Mouse (Mus musculus) adrenal gland, adult (tissue): ENCODE measurements around the gene Gm9918.
"Not testable (repeated sequence)": the region's sequence is repeated elsewhere in the genome, so short reads cannot be mapped to it uniquely, and the experiment has no call there.

Experiments
- DNase-seq, 2 experiments: peaks; one replicate each; pipeline ENCODE4 v3.0.0; 2022 to 2023; ENCODE audit warnings: low spot score in 1 of 2; ENCODE audit not compliant: inconsistent age in 2 of 2

Gm9918 gene

DNA sequence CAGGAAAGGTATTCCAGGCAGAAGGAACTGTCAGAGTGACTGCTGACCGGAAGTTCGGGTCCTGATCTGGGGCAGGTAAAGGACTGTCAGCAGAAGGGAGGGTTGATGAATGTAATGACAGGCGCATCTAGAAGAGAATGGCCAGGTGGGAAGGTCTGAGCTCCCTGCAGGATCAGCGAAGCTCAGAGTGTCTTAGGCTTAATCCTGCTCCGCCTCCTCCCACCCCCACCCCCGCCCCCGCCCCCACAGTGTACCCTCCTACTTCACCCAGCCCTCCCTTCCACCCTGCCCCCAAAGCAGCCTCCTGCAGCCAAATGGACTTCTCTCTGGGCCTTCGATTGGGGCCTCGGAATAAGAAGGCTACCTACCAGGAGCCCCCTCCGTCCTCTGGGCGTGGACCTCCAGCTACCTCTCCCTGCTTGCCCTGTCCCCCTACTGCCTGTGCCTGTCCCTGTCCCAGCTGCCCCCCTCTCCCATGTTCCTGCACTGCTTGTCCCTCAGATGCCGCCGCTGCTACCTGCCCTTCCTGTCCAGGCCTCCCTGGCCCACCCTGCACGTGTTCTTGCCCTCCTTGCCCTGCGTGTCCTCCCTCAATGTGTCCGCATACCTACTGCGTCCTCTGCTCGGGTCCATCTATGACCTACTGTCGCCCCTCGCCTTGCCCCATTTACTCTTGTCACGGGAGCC lies at the start of gene Gm9918:
TSS of gene Gm9918 (plus strand) at position 290 of the 687 bp plus-strand sequence.
- DNase-seq, result no peak

GRCm38 (mm10) chr15:102222386-102222785 lies 48.0 kb upstream of the Gm9918 start:
- DNase-seq, result no peak

DNA sequence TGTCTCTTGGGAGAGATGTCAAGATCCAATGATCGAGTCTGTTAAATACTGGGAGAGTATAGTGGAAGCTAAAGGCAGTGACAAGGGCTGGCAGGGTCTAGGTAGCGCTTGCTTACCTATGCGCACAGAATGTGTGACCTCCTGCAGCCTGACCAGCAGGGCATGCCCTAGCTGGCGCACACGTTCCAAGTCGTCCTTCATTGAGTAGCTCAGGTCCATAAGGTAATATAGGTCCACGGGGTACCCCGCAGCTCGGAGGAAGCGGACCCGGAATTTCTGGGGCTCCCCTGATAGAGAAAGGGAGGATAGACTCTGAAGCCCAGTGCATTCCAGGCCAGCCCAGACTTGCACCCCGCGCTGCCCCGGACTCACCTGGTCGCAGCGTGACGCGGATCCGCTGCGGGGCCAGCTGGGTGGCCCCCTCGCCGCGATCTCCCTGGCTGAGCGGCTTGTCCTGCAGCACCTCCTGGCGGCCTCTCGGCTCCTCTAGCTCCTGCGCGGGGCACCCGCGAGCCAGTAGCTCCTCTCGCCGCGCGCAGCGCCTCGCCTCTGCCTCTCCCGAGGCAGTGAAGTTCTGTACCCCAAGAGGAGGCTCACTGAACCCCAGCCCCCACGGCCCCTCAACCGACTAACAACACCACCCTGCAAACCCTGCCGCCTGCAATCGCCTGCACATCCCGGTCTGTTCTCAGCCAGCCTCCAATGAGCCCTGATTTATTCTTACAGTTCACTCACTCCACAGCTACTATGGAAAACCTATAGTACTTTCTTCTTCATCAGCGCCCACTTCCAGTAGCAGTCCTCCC lies 46.0 kb upstream of the Gm9918 start:
- peak; percentile 85 to 94 for DNase-seq

- peak in 1 of 2 experiments; percentile 55 for DNase-seq
Measured at GRCm38 (mm10) chr15:102224992-102225617, 45.3 kb upstream of the Gm9918 start.

- DNase-seq, result not testable (repeated sequence)
Measured at GRCm38 (mm10) chr15:102225619-102226018, 44.7 kb upstream of the Gm9918 start.

GRCm38 (mm10) chr15:102230408-102231321 lies 39.7 kb upstream of the Gm9918 start:
- no peak for DNase-seq

DNA sequence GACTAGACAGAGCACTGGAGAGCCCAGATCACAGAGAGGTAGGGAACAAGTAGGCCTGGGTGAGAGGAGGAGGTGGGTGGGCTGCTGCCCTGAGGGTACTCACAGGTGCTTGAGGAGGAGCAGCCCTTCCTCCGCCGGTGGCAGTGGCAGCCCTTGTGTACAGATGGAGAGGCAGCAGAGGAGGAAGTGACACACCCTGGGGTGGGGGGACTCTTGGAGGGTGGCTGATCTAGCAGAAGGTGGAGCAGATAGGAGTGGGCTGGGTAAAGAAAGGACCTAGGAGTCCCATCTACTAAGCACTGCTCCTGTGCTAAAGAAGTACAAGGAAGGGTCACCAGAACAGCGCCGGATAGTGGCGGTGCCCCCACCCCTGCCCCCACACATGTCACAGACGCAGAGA lies 38.6 kb upstream of the Gm9918 start, which contains the start of gene Itgb7:
TSS of gene Itgb7 (minus strand) at position 197 of the 400 bp plus-strand sequence.
- DNase-seq, result no peak

- DNase-seq, result peak in 1 of 2 experiments; percentile 34
Measured at GRCm38 (mm10) chr15:102232764-102233163, 37.6 kb upstream of the Gm9918 start.

GRCm38 (mm10) chr15:102233896-102234295 lies 36.5 kb upstream of the Gm9918 start:
- DNase-seq, result no peak

DNA sequence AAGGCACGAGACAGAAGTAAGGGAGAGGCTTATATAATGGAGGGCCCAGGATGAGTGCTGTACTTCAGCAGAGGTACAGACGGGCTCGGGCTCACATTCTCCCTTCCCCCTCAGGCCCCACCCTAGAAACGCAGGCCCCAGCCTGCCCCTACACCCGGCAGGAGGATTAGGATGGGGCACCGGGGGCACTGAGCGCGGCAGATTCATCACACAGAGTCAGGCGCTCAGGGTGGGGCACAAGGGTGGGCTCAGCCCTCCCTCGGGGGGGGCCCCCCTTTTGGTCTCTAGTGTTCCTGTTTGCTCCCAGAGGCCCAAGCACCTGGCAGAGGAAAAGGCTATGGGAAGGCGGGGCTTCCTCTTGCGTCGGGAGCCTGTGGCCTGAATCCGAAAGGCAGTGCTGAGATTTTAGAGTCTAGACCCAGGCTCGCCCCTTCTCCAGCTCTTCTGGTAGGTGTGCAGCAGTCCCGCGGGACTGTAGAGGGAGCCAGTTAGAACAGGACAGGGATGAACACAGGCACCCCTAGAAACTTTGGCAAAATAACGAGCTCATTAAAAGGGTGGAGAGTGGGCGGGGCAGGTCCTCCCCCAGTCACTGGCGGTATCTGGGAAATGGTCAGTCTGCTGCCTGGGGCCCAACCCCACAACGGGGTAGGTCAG lies 34.9 kb upstream of the Gm9918 start:
- DNase-seq, result peak; percentile 13 to 50

- no peak for DNase-seq
Measured at GRCm38 (mm10) chr15:102238543-102239259, 31.7 kb upstream of the Gm9918 start.

DNA sequence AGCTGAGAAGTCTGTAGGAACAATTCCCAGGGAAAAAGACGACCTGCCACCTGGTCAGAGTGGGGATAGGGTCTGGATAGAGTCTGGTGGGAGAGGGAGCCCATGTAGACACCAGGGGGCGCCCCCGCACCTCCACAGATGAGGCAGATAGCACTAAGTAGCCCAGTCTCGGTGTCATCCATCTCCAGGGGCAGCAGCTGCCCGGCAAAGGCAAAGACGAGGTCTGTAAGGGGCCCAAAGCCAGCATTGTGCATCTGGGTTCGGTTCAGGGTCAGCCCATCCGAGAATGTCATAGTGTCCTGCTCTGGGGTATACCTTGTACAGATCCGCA lies 31.1 kb upstream of the Gm9918 start:
- DNase-seq, result peak; percentile 79 to 93

DNA sequence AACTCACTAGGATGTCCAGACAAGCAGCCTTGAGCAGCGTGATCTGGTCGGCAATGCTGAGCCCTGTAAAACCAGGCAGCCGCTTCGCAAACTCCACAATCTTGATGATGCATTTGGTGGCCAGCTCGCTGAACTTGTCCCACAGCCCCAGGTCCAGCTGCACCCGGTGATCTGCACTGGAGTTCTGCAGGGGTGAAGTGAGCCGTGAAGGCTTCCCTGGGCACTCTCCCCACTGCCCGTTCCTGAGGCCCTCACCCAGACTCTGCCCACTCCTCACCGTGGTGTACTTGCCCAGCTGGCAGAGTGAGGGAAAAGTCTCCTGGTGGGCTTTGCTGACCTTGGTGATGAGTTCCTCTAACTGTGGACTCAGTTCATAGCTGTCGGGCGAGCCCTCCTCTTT lies 30.5 kb upstream of the Gm9918 start:
- DNase-seq, result no peak

GRCm38 (mm10) chr15:102240607-102241006 lies 29.8 kb upstream of the Gm9918 start:
- DNase-seq, result peak; percentile 60 to 74

DNA sequence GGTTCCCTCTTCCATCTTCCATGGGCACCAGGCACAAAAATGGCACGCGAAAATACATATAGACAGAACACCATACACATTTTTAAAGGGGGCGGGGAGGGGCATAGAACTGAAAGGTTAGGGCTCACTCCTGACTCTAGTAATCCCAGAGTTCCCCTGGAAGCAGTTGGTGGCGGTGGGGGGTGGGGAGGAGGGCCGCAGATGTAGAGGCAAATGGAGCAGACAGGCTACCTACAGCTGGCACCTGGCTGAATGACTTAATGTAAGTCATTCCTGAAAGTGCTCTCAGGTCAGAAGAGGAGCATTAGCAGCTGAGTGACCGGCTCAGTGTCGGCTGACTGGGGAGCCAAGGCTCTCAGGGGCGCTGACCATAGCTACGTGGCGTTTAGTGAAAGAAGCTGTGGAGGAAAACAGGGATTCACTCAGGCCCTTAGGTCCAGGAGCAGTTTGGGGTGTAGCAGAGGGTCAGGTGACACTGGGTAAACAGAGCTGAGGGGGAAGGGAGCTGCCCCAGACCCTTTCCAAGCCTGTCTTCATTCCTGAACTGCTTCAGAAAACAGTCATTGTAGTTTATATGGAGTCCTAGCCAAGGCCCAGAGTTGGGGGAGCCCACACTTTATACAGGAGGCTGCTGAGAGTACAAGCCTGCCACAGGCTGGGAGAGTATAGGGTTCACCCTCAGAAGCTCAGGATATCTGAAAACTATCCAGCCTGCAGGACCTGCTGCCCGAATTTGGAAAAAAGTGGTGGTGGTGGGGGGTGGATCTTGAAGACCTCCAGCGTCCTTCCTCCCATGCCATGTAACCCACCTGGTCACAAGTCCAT lies 27.7 kb upstream of the Gm9918 start:
- no peak for DNase-seq

GRCm38 (mm10) chr15:102243229-102244190 lies 26.9 kb upstream of the Gm9918 start:
- peak; percentile 70 to 87 for DNase-seq

DNA sequence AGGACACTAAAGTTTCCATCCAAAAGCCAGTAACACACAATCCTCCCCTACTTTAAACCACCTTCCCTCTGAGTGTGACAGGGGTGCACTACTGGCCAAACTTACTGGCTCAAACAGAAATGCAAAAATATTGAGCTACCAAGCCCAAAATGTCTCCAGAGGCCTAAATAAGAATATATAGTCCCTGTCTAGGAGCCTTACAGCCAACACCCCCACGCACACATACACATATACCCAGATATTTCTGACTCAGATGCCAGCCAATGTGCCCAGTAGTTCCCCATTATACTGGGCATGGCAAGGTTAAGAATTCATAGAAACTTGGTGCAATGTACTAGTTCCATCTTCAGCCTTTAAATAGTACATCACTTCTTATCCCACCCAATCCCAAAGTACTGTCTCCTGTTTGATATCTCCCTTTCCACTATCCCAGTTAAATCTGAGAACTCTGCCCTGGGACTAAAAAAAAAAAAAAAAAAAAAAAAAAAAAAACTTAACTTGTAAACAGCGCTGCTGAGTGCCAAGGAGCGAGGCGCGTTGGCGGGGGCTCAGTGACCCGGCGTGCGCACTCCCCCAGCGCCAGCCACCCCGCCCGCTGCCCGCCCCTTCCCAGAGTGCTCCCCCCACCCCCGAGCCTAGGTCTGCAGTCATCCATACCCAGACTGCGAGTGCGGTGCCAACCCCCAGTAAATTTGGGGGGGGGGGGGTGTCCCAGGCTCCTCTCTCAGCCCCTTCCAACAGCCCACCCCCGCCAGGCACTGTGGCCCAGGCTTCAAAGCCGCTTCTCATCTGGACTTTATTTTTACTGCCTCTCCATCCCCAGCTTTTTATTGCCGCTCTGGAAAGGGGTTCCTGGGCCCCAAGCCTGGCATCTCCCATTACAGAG lies 25.8 kb upstream of the Gm9918 start:
- DNase-seq, result peak in 1 of 2 experiments; percentile 49
